Mouse (Mus musculus): ENCODE results near the gene Smco2. TPM values are rescaled to one million over a fixed set of nuclear protein-coding genes. Genes with fewer than 3 reads are reported as not detected.

Gene Smco2
- total RNA-seq, 2 experiments from 2014 or later: not detected

Other genes with a start within 250 kb of the Smco2 start
- 10 to 100 TPM; 44.5 to 48.1 TPM for gene Med21, start 207.6 kb upstream of the Smco2 start, total RNA-seq (2021)
- 10 to 100 TPM; 43.7 to 44.0 TPM for gene Tm7sf3, start 207.3 kb upstream of the Smco2 start, total RNA-seq (2021)
- gene Stk38l, start 125.1 kb upstream of the Smco2 start, total RNA-seq (2021): 10 to 100 TPM; 22.4 to 24.5 TPM
- 1 to 10 TPM; 6.0 to 8.1 TPM for gene Arntl2, start 54.0 kb upstream of the Smco2 start, total RNA-seq (2021)
- gene Ppfibp1, start 38.4 kb downstream of the Smco2 start, total RNA-seq (2021): 10 to 100 TPM; 34.8 to 39.9 TPM
- not detected for gene 1700034J05Rik, start 104.3 kb downstream of the Smco2 start, total RNA-seq (2021)
- gene Rep15, start 182.5 kb downstream of the Smco2 start, total RNA-seq (2021): 1 to 10 TPM; 1.1 TPM
- 10 to 100 TPM; 45.3 to 47.5 TPM for gene Mrps35, start 192.7 kb downstream of the Smco2 start, total RNA-seq (2021)
- under 1 TPM; 0.48 to 0.67 TPM for gene Mansc4, start 236.9 kb downstream of the Smco2 start, total RNA-seq (2021)
- gene Klhl42, start 241.3 kb downstream of the Smco2 start, total RNA-seq (2021): 10 to 100 TPM; 19.6 to 20.0 TPM

Measured in layer of hippocampus, adult 18-20 months (tissue).